Mouse (Mus musculus): ENCODE results near the gene Cacfd1. TPM values are rescaled to one million over a fixed set of nuclear protein-coding genes. Genes with fewer than 3 reads are reported as not detected.
A peak's percentile ranks its signal among the peaks of the same experiment; 100 is the strongest.

The Cacfd1 gene
- polyA plus RNA-seq, 1 experiment = 44.9 TPM

GRCm38 (mm10) chr2:27025545-27025944 lies 15.8 kb downstream of the Cacfd1 start:
- 82% methylated on average over 3 of the region's 3 CpGs for WGBS
- DNase-seq (ENCODE audit: low read depth, low spot score) = no peak

- DNase-seq (ENCODE audit: low read depth, low spot score) = no peak
- 96% methylated on average over 3 of the region's 3 CpGs for WGBS
These were observed 16.6 kb downstream of the Cacfd1 start for GRCm38 (mm10) chr2:27026332-27026731.

- 67% methylated on average over 10 of the region's 10 CpGs for WGBS
These were observed 17.3 kb downstream of the Cacfd1 start for GRCm38 (mm10) chr2:27026857-27027617.

GRCm38 (mm10) chr2:27027618-27028436 lies 18.1 kb downstream of the Cacfd1 start, which contains the start of gene Slc2a6:
Gene Slc2a6, minus strand, starts transcription at chr2:27027998.
- peak; percentile 66 for DNase-seq (ENCODE audit: low read depth, low spot score)

More at GRCm38 (mm10) chr2:27026857-27027617, 17.3 kb downstream of the Cacfd1 start:
- DNase-seq (ENCODE audit: low read depth, low spot score) = no peak

GRCm38 (mm10) chr2:27028437-27029015 lies 18.8 kb downstream of the Cacfd1 start:
- 32% methylated on average over 4 of the region's 4 CpGs for WGBS
- DNase-seq (ENCODE audit: low read depth, low spot score) = peak; percentile 27

More at GRCm38 (mm10) chr2:27027618-27028436, 18.1 kb downstream of the Cacfd1 start, which contains the start of gene Slc2a6:
- 3% methylated on average over 38 of the region's 38 CpGs for WGBS

GRCm38 (mm10) chr2:27032361-27032760 lies 22.6 kb downstream of the Cacfd1 start:
- WGBS = 50% methylated on average over 2 of the region's 2 CpGs

DNA sequence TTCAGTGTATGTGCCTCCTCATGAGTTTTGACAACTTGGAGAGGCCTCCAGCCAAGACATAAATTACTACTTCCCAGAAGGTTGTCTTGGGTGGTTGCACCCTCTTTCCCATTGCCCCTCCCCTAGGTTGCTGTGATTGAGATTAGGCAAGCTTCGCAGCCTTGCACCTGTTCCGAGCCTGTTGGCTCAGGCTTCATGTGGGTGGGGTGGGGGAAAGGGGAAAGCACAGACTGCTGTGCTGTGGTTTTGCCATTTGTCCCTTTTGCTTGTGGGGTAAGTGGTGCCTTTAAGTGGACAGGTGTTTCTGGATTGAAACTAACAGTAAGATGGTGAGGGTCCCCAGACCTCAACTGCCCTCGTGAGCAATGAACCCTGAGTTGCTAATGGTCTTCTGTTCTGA lies 26.3 kb downstream of the Cacfd1 start:
- 23% methylated on average over 3 of the region's 3 CpGs for WGBS
- no peak for DNase-seq (ENCODE audit: low read depth, low spot score)

More at GRCm38 (mm10) chr2:27032361-27032760, 22.6 kb downstream of the Cacfd1 start:
- DNase-seq (ENCODE audit: low read depth, low spot score) = no peak

GRCm38 (mm10) chr2:27037008-27037407 lies 27.3 kb downstream of the Cacfd1 start:
- 65% methylated on average over 4 of the region's 4 CpGs for WGBS
- no peak for DNase-seq (ENCODE audit: low read depth, low spot score)

DNA sequence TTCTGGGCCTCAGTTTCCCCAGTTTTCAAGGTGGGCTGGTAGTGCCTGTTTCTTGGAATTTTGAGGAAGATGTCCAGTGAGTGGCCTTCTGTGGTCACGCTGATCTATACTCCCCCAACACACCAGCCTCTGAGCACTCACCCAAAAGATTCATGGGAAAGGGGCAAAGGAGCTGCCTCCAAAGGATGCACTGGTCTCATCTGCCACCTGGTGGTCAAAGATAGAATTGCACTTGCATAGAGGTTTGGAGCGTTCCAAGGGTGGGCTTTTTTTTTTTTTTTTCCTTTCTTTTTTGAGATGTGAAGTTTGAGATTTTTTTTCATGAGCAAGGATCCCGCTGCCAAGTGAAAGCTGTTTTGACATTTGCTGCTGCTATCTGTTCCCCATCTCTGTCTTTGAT lies 28.9 kb downstream of the Cacfd1 start:
- DNase-seq (ENCODE audit: low read depth, low spot score) = peak; percentile 32
- 1% methylated on average over 3 of the region's 3 CpGs for WGBS

DNA sequence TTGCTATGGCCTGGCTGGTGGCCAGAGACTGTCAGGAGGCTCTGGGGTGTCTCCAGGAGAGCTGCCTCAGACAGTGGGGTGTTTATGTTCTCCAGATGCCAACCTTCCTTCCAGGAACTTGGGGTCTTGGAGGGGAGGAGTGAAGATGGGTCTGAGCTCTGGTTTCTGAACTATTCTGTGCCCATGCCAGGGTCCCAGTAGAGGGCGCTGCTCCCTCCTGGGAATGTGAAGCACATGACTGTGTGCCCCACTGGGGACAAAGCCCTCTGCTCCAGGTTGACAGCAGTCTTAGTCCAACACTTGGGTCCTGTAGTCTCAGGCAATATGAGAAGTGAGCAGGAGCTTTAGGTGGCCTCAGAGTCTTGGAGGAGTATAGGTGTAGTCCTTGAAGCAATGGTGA lies 29.6 kb downstream of the Cacfd1 start:
- DNase-seq (ENCODE audit: low read depth, low spot score) = no peak
- WGBS = 18% methylated on average over 1 of the region's 1 CpGs

DNA sequence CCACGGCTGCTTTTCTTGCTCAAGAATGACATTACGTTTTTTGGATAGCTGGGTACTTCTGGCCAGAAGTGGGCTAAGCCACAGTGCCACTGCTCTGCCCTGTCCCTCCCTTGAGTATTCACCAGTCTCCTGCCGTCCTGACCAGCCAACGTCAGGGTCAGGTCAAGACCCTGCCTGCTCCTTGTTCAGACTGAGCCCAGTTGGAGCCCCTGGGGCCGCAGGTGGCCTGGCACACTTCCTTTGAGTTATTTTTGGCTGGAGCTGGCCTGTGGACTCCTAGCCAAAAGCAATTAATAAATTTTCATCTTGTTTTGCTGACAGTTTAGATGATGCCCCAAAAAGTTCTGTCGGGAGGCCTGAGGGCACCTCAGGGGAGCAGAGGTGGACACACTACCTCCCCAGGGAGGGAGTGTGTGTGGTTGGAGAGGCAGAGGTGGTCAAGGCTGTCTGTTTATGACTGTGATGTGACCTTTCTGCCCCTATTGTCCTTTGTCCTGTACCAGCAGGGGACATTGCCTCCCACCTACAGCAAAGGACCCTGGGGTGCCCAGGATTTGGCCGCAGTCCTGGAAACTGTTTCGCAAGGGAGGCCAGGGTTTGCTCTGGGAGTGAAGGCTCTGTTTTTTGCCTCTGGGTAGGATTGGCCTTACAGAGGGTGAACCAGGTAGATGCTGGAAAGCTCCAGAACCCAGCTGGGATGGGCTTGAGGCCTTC lies 32.6 kb downstream of the Cacfd1 start:
- WGBS = 67% methylated on average over 8 of the region's 8 CpGs
- DNase-seq (ENCODE audit: low read depth, low spot score) = no peak

- no peak for DNase-seq (ENCODE audit: low read depth, low spot score)
- WGBS = 33% methylated on average over 3 of the region's 3 CpGs
These were observed 33.7 kb downstream of the Cacfd1 start for GRCm38 (mm10) chr2:27043461-27043860.

DNA sequence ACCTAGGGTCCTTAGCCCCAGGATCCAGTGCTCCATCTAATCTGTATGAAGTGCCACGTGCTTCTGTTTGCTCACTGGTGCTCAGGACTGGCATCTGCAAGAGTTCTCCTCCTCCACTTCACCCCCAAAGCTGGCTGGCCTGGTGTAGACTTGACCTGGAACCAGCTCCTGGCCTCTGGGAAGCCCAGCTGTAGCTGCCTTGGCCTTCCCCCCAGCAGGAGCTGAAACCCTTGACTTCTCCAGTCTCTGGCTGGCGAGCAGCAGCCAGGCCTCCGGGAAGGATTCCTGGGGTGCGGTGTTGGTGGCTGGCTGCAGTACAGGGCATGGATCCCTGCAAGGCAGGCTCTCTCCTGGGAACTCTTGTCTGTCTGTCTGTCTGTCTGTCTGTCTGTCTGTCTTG lies 34.4 kb downstream of the Cacfd1 start:
- DNase-seq (ENCODE audit: low read depth, low spot score) = no peak
- 72% methylated on average over 4 of the region's 4 CpGs for WGBS

GRCm38 (mm10) chr2:27044641-27045040 lies 34.9 kb downstream of the Cacfd1 start:
- 62% methylated on average over 3 of the region's 3 CpGs for WGBS
- DNase-seq (ENCODE audit: low read depth, low spot score) = no peak

DNA sequence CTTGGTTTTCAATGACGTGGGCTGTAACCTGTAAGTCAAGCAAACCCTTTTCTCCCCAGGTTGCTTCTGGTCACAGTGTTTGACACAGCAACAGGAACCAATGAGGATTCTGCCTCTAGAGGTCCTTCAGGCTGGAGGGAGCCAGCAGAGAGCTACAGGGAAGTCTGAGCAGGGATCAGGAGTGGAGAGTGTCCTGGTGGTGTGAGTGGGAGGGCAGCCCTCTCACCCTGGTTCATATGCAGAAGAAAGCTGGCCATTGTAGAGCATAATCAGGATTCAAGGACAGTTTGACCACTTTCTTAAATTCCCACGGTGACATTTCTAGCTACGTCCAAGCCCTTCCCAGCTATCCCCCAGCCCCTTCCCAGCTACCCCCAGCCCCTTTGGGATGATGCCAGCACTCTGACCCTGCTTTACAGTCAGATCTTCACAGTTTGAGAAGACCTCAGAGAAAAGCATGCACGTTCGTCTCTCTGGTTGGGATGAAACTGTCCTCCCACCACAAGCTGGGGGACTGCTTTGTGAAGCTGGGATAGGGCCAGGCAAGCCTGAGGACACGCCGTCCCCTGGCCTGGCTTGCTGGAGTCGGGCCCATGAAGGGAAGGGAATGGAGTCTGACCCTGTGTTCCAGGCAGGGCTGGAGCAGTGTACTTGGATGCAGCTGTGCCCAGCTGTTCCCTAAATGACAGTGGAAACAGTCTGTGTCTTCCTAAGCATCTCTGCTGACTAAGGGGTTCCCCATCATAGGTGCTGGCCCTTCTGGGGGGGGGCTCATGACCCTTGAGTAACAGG lies 36.4 kb downstream of the Cacfd1 start:
- WGBS = 46% methylated on average over 8 of the region's 8 CpGs
- DNase-seq (ENCODE audit: low read depth, low spot score) = no peak

DNA sequence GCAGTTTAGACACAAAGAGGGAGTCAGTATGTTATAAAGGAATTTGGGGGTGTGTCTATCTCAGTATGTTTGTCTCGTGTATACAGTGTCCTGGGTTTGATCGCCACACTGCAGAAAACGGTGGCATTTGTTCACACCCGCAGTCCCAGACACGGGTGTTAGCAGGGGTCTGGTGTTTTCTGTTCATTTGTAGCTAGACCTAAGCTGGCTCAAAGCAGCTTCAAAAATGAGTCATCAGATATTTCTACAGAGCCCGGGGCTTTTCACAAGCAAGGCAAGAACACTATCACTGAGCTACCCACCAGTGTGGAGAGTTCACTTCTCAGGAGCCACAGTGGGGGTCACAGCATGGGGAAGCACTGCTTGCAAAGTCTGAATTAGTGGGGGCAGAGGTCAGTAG lies 39.7 kb downstream of the Cacfd1 start:
- 26% methylated on average over 6 of the region's 6 CpGs for WGBS
- no peak for DNase-seq (ENCODE audit: low read depth, low spot score)

DNA sequence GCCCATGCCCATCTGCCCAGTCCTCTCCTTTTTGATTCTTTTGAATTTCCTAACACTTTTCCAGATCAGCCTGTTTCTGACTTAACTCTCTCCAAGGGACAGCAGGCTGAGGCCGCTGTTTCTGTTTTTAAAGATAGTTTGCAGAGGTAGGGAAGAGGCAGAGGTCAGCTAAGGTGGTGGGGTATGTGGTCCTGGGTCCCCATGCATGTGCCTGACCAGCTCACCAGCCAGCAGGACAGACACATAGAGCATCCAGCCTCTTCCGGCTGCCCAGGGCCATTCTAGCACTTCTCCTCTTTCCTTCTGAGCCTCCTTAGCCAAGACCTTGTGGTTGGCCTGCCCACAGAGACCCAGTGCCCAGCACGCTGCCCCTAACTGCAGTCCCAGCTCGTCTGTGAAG lies 48.5 kb downstream of the Cacfd1 start:
- WGBS = 25% methylated on average over 4 of the region's 4 CpGs

DNA sequence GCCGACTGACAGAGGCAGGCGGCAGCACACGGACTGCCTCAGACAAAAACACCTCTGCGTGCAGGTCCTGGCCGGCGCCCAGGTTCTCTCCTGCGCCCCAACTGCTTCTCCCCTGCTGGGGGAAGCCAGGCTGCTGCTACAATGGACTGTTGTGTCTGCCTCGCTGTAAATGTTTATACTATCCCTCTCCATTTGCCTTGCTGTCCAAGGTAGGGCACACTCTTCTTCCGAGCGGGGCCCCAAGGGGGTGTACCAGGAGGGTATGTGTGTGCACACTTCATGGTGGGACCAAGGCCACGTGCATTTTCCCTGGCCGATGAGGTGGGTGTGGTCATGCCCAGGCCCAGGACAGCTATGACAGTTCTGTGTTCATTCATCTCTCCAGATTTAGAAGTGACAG lies 49.0 kb downstream of the Cacfd1 start:
- WGBS = 7% methylated on average over 12 of the region's 12 CpGs
- DNase-seq (ENCODE audit: low read depth, low spot score) = no peak

More for the DNA sequence above, 48.5 kb downstream of the Cacfd1 start:
- no peak for DNase-seq (ENCODE audit: low read depth, low spot score)

DNA sequence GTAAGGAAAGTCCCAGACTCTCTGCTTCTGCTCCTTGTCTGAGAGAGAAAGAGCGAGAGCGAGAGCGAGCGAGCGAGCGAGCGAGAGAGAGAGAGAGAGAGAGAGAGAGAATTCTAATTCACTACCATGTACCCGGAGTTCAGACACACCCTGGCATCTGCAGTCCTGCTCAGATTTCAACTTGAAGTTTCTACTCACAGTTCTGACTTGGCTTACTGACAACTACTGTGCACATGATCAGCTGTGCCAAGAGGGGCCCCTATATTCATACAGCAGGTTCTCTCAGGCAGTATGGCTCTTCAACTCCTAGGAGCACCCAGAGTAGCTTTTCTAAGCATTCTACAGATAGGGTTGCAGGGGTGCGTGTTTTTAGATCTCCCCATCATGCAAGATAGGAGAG lies 49.5 kb downstream of the Cacfd1 start:
- no peak for DNase-seq (ENCODE audit: low read depth, low spot score)
- 73% methylated on average over 9 of the region's 9 CpGs for WGBS

Measured in large intestine, adult 2 months (tissue).